Mouse (Mus musculus) forebrain, embryonic 15.5 days (tissue): ENCODE measurements around the gene Tarsl2. TPM values are rescaled to one million over a fixed set of nuclear protein-coding genes. Genes with fewer than 3 reads are reported as not detected.

Experiments
- ATAC-seq: fragments of 200-750 bp; cut with Nextera tagmentation; replicated peaks from 2 replicates; pipeline ENCODE4 v1.8.0; 2017; ENCODE audit warnings: mild to moderate bottlenecking, moderate TSS enrichment, moderate library complexity
- H3K27ac ChIP-seq: fragments of 300-500 bp; sonication (generic); replicated peaks from 2 replicates; pipeline ENCODE4 v1.5.1; 2015; ENCODE audit warnings: mild to moderate bottlenecking, inconsistent platforms
- H3K27me3 ChIP-seq: fragments of 300-500 bp; sonication (generic); 2 replicates; pipeline ENCODE4 v1.6.1; 2015; ENCODE audit warnings: inconsistent platforms
- H3K36me3 ChIP-seq: fragments of 300-500 bp; sonication (generic); 2 replicates; pipeline ENCODE4 v1.6.1; 2015; ENCODE audit warnings: mild to moderate bottlenecking, inconsistent platforms
- H3K4me1 ChIP-seq: fragments of 300-500 bp; sonication (generic); 2 replicates; pipeline ENCODE4 v1.6.1; 2015; ENCODE audit warnings: inconsistent platforms
- H3K4me2 ChIP-seq: fragments of 300-500 bp; sonication (generic); replicated peaks from 2 replicates; pipeline ENCODE4 v1.6.1; 2015; ENCODE audit warnings: mild to moderate bottlenecking, inconsistent platforms
- H3K4me3 ChIP-seq: fragments of 300-500 bp; sonication (generic); 2 replicates; pipeline ENCODE4 v1.5.1; 2015; ENCODE audit warnings: mild to moderate bottlenecking, inconsistent platforms
- H3K9ac ChIP-seq: fragments of 300-500 bp; sonication (generic); replicated peaks from 2 replicates; pipeline ENCODE4 v1.6.1; 2015; ENCODE audit warnings: mild to moderate bottlenecking, inconsistent platforms
- H3K9me3 ChIP-seq: fragments of 300-500 bp; sonication (generic); 2 replicates; pipeline ENCODE4 v1.6.1; 2016; ENCODE audit warnings: inconsistent platforms
- WGBS: fragments of 180-500 bp; shearing (Covaris S2); methylation state at CpG from one replicate; pipeline ENCODE4 v1.1.7; 2015; ENCODE audit warnings: mixed read lengths; 5-methylcytosine and 5-hydroxymethylcytosine counted together
- polyA plus RNA-seq: library from polyadenylated mRNA; unstranded; fragments of >200 nt; fragmentation: Nextera tagmentation; extraction: Ambion mirVana; gene quantifications from 2 replicates; pipeline ENCODE4 v1.2.1, GENCODE M21; 2015

Tarsl2 gene
- polyA plus RNA-seq, 1 experiment from 2014 or later: 15.8 TPM

GRCm38 (mm10) chr7:65702076-65702475 is 57.4 kb downstream of the Tarsl2 start:
- Histone ChIP-seq H3K36me3 (peaks cover 56% of the 10 kb centered on the region), H3K9ac (no peak overlapping the region), H3K9me3 (no peaks in the 10 kb centered on the region), H3K4me2 (no peak overlapping the region), H3K4me3 (no peak overlapping the region), H3K27me3 (no peaks in the 10 kb centered on the region), H3K4me1 (no peaks in the 10 kb centered on the region), H3K27ac (no peak overlapping the region)
- ATAC-seq: no peak
- 95% methylated on average over 7 of the region's 7 CpGs for WGBS

- Histone ChIP-seq H3K27ac (no peak overlapping the region), H3K27me3 (no peaks in the 10 kb centered on the region), H3K4me2 (peak overlapping the region; percentile 22; the same call in 1 of the 2 replicates), H3K4me3 (peak overlapping the region; percentile 10; the same call in 1 of the 2 replicates), H3K36me3 (peaks cover 31% of the 10 kb centered on the region), H3K4me1 (no peaks in the 10 kb centered on the region), H3K9me3 (no peaks in the 10 kb centered on the region), H3K9ac (no peak overlapping the region)
- ATAC-seq: peak; percentile 64
- 12% methylated on average over 10 of the region's 10 CpGs for WGBS
Observed at GRCm38 (mm10) chr7:65704818-65705242, 60.1 kb downstream of the Tarsl2 start.

GRCm38 (mm10) chr7:65708506-65708905 is 63.8 kb downstream of the Tarsl2 start:
- no peak for ATAC-seq
- no peak overlapping the region for H3K4me3 ChIP-seq
- no peak overlapping the region for H3K4me2 ChIP-seq
- H3K9me3 ChIP-seq: no peaks in the 10 kb centered on the region
- H3K27ac ChIP-seq: no peak overlapping the region
- 86% methylated on average over 1 of the region's 1 CpGs for WGBS
- no peaks in the 10 kb centered on the region for H3K27me3 ChIP-seq
- no peaks in the 10 kb centered on the region for H3K36me3 ChIP-seq
- no peaks in the 10 kb centered on the region for H3K4me1 ChIP-seq
- H3K9ac ChIP-seq: no peak overlapping the region

- no peak for ATAC-seq
Observed at GRCm38 (mm10) chr7:65710301-65710700, 65.6 kb downstream of the Tarsl2 start.

GRCm38 (mm10) chr7:65713782-65714181 is 69.1 kb downstream of the Tarsl2 start:
- Histone ChIP-seq H3K4me1 (no peaks in the 10 kb centered on the region), H3K27ac (no peak overlapping the region), H3K27me3 (no peaks in the 10 kb centered on the region), H3K4me3 (no peak overlapping the region), H3K36me3 (no peaks in the 10 kb centered on the region), H3K4me2 (no peak overlapping the region), H3K9ac (no peak overlapping the region), H3K9me3 (no peaks in the 10 kb centered on the region)
- ATAC-seq: no peak
- 58% methylated on average over 5 of the region's 5 CpGs for WGBS

More at GRCm38 (mm10) chr7:65710301-65710700, 65.6 kb downstream of the Tarsl2 start:
- Histone ChIP-seq H3K27ac (no peak overlapping the region), H3K4me1 (no peaks in the 10 kb centered on the region), H3K9me3 (no peaks in the 10 kb centered on the region), H3K27me3 (no peaks in the 10 kb centered on the region), H3K9ac (no peak overlapping the region), H3K36me3 (no peaks in the 10 kb centered on the region), H3K4me2 (no peak overlapping the region), H3K4me3 (no peak overlapping the region)
- WGBS: 67% methylated on average over 3 of the region's 3 CpGs

GRCm38 (mm10) chr7:65714304-65714703 is 69.6 kb downstream of the Tarsl2 start:
- Histone ChIP-seq H3K4me3 (no peak overlapping the region), H3K27me3 (no peaks in the 10 kb centered on the region), H3K27ac (no peak overlapping the region), H3K4me1 (no peaks in the 10 kb centered on the region), H3K36me3 (no peaks in the 10 kb centered on the region), H3K9me3 (no peaks in the 10 kb centered on the region), H3K9ac (no peak overlapping the region), H3K4me2 (no peak overlapping the region)
- no peak for ATAC-seq
- 77% methylated on average over 4 of the region's 4 CpGs for WGBS

- H3K4me1 ChIP-seq: no peaks in the 10 kb centered on the region
- no peak overlapping the region for H3K4me3 ChIP-seq
- ATAC-seq: no peak
- WGBS: 85% methylated on average over 2 of the region's 2 CpGs
- no peak overlapping the region for H3K27ac ChIP-seq
- no peaks in the 10 kb centered on the region for H3K27me3 ChIP-seq
- no peak overlapping the region for H3K4me2 ChIP-seq
- H3K9ac ChIP-seq: no peak overlapping the region
- no peaks in the 10 kb centered on the region for H3K9me3 ChIP-seq
- no peaks in the 10 kb centered on the region for H3K36me3 ChIP-seq
Observed at GRCm38 (mm10) chr7:65734024-65734423, 89.3 kb downstream of the Tarsl2 start.

GRCm38 (mm10) chr7:65735261-65735660 is 90.6 kb downstream of the Tarsl2 start:
- Histone ChIP-seq H3K9me3 (no peaks in the 10 kb centered on the region), H3K4me1 (no peaks in the 10 kb centered on the region), H3K9ac (no peak overlapping the region), H3K27ac (no peak overlapping the region), H3K4me2 (no peak overlapping the region), H3K27me3 (no peaks in the 10 kb centered on the region), H3K36me3 (no peaks in the 10 kb centered on the region), H3K4me3 (no peak overlapping the region)
- ATAC-seq: no peak
- 91% methylated on average over 3 of the region's 3 CpGs for WGBS

GRCm38 (mm10) chr7:65737286-65738040 is 92.8 kb downstream of the Tarsl2 start:
- no peak for ATAC-seq
- WGBS: 82% methylated on average over 12 of the region's 12 CpGs
- Histone ChIP-seq H3K36me3 (no peaks in the 10 kb centered on the region), H3K9ac (no peak overlapping the region), H3K4me1 (no peaks in the 10 kb centered on the region), H3K27me3 (no peaks in the 10 kb centered on the region), H3K4me3 (no peak overlapping the region), H3K27ac (no peak overlapping the region), H3K4me2 (no peak overlapping the region), H3K9me3 (no peaks in the 10 kb centered on the region)

Other genes with a start within 250 kb of the Tarsl2 start
- 21.9 and 23.2 TPM in 2 replicates for gene Tjp1, start 117.1 kb upstream of the Tarsl2 start, polyA plus RNA-seq
- 82.2 and 85.3 TPM in 2 replicates for gene Tm2d3, start 46.3 kb downstream of the Tarsl2 start, polyA plus RNA-seq
- 0.71 and 1.0 TPM in 2 replicates for gene Pcsk6, start 216.8 kb downstream of the Tarsl2 start, polyA plus RNA-seq